In genomic region chr9:123734133-123734532, GRCm38 (mm10) we compare ENCODE assay signal across 21 mouse cellular contexts.
"Had no signal": no experiment of that assay in that cellular context is flagged by ENCODE, and none has a peak within 500 bp of the region (broad histone marks: within the 10 kb centered on the region; RNA-seq: fewer than 3 reads in every experiment).

No protein-coding gene starts in this region.

- H3K4me1 ChIP-seq: lung, embryonic 15.5 days; megakaryocyte, embryonic 14.5 days; midbrain, embryonic 13.5 days; midbrain, embryonic 15.5 days; neural tube, embryonic 13.5 days; neural tube, embryonic 15.5 days had no signal

- H3K36me3 ChIP-seq: lung, embryonic 15.5 days; midbrain, embryonic 13.5 days; midbrain, embryonic 15.5 days; neural tube, embryonic 13.5 days; neural tube, embryonic 15.5 days had no signal

- H3K9ac ChIP-seq: liver, postnatal 0 days; lung, embryonic 15.5 days; midbrain, embryonic 13.5 days; midbrain, embryonic 15.5 days; neural tube, embryonic 13.5 days; neural tube, embryonic 15.5 days had no signal

- H3K27ac ChIP-seq: lung, embryonic 15.5 days; macrophage; midbrain, embryonic 13.5 days; midbrain, embryonic 15.5 days; neural tube, embryonic 13.5 days; neural tube, embryonic 15.5 days had no signal

- H3K4me2 ChIP-seq: lung, embryonic 15.5 days; midbrain, embryonic 11.5 days; midbrain, embryonic 13.5 days; midbrain, embryonic 15.5 days; neural tube, embryonic 13.5 days; neural tube, embryonic 15.5 days had no signal

- H3K4me3 ChIP-seq: lung, embryonic 15.5 days; megakaryocyte, embryonic 14.5 days; midbrain, embryonic 13.5 days; midbrain, embryonic 15.5 days; neural tube, embryonic 13.5 days; neural tube, embryonic 15.5 days had no signal

- DNase-seq: liver, postnatal 0 days; lung, adult 2 months; lung, postnatal 14 days; lung, postnatal 36 days; retina, postnatal 1 day; right cerebral cortex, adult 18-20 months; right cerebral cortex, postnatal 25 days; right cerebral cortex, postnatal 4 days; spleen, adult 18-20 months; thymus, adult 2 months; thymus, postnatal 25 days; thymus, postnatal 4 days had no signal

- H3K9me3 ChIP-seq: lung, embryonic 15.5 days; megakaryocyte, embryonic 14.5 days; midbrain, embryonic 13.5 days; midbrain, embryonic 15.5 days; neural tube, embryonic 13.5 days; neural tube, embryonic 15.5 days had no signal

- ATAC-seq: liver, postnatal 0 days; lung, postnatal 0 days; midbrain, embryonic 13.5 days; midbrain, embryonic 15.5 days had no signal

- H3K27me3 ChIP-seq: lung, embryonic 15.5 days; midbrain, embryonic 13.5 days; midbrain, embryonic 15.5 days; neural tube, embryonic 13.5 days; neural tube, embryonic 15.5 days had no signal
